Mouse (Mus musculus) hindbrain, embryonic 15.5 days (tissue): ENCODE results near the gene Itgb6. TPM values are rescaled to one million over a fixed set of nuclear protein-coding genes. Genes with fewer than 3 reads are reported as not detected.
A peak's percentile ranks its signal among the peaks of the same experiment; 100 is the strongest.

Experiments
- ATAC-seq: fragments of 200-750 bp; cut with Nextera tagmentation; 2 replicates; pipeline ENCODE4 v1.8.0; 2017; ENCODE audit warnings: low read depth, moderate number of reproducible peaks, moderate TSS enrichment; ENCODE audit not compliant: low FRiP score
- H3K27ac ChIP-seq: fragments of 300-500 bp; sonication (generic); replicated peaks from 2 replicates; pipeline ENCODE4 v1.5.1; 2015; ENCODE audit warnings: mild to moderate bottlenecking, inconsistent platforms
- H3K27me3 ChIP-seq: fragments of 300-500 bp; sonication (generic); 2 replicates; pipeline ENCODE4 v1.6.1; 2015; ENCODE audit warnings: control low read depth, inconsistent platforms
- H3K36me3 ChIP-seq: fragments of 300-500 bp; sonication (generic); 2 replicates; pipeline ENCODE4 v1.6.1; 2015; ENCODE audit warnings: control low read depth, inconsistent platforms
- H3K4me1 ChIP-seq: fragments of 300-500 bp; sonication (generic); replicated peaks from 2 replicates; pipeline ENCODE4 v1.6.1; 2015; ENCODE audit warnings: control low read depth, inconsistent platforms
- H3K4me2 ChIP-seq: fragments of 300-500 bp; sonication (generic); 2 replicates; pipeline ENCODE4 v1.6.1; 2015; ENCODE audit warnings: moderate library complexity, mild to moderate bottlenecking, inconsistent platforms
- H3K4me3 ChIP-seq: fragments of 300-500 bp; sonication (generic); 2 replicates; pipeline ENCODE4 v1.5.1; 2015; ENCODE audit warnings: mild to moderate bottlenecking, inconsistent platforms
- H3K9ac ChIP-seq: fragments of 300-500 bp; sonication (generic); 2 replicates; pipeline ENCODE4 v1.6.1; 2015; ENCODE audit warnings: inconsistent platforms
- H3K9me3 ChIP-seq: fragments of 300-500 bp; sonication (generic); 2 replicates; pipeline ENCODE4 v1.6.1; 2016; ENCODE audit warnings: control low read depth, inconsistent platforms
- WGBS: fragments of 180-500 bp; shearing (Covaris S2); methylation state at CpG from one replicate; pipeline ENCODE4 v1.1.7; 2015; 5-methylcytosine and 5-hydroxymethylcytosine counted together
- polyA plus RNA-seq: library from polyadenylated mRNA; unstranded; fragments of >200 nt; fragmentation: Nextera tagmentation; extraction: Ambion mirVana; gene quantifications from 2 replicates; pipeline ENCODE4 v1.2.1, GENCODE M21; 2015

Itgb6 gene
- 0.10 TPM in 1 of 2 replicates, not detected in the other for polyA plus RNA-seq

GRCm38 (mm10) chr2:60722514-60722913 lies at the start of gene Itgb6:
Gene Itgb6 (minus strand): TSS chr2:60722643.
- ATAC-seq, result peak; percentile 69; the same call in 1 of the 2 replicates
- H3K27me3 ChIP-seq, result no peaks in the 10 kb centered on the region
- H3K9me3 ChIP-seq, result no peaks in the 10 kb centered on the region
- H3K36me3 ChIP-seq, result no peaks in the 10 kb centered on the region
- no peak within 1 kb of the TSS for H3K27ac ChIP-seq
- H3K4me1 ChIP-seq, result peaks cover 7% of the 10 kb centered on the region
- 0 out of 2 replicates have a peak within 1 kb of the TSS, but pooled peaks have one; percentile 16 for H3K4me2 ChIP-seq
- no peak within 1 kb of the TSS for H3K9ac ChIP-seq
- no peak within 1 kb of the TSS for H3K4me3 ChIP-seq
- WGBS, result 60% methylated on average over 14 of the region's 14 CpGs

- 47% methylated on average over 8 of the region's 8 CpGs for WGBS
These were observed 44.0 kb upstream of the Itgb6 start for GRCm38 (mm10) chr2:60766420-60766819.

GRCm38 (mm10) chr2:60756218-60756617 lies 33.8 kb upstream of the Itgb6 start:
- H3K4me1 ChIP-seq, result no peaks in the 10 kb centered on the region
- no peak overlapping the region for H3K4me2 ChIP-seq
- H3K9ac ChIP-seq, result no peak overlapping the region
- no peaks in the 10 kb centered on the region for H3K9me3 ChIP-seq
- WGBS, result 67% methylated on average over 9 of the region's 9 CpGs
- H3K27me3 ChIP-seq, result no peaks in the 10 kb centered on the region
- H3K36me3 ChIP-seq, result peaks cover 17% of the 10 kb centered on the region
- no peak overlapping the region for H3K4me3 ChIP-seq
- no peak for ATAC-seq
- no peak overlapping the region for H3K27ac ChIP-seq

More at GRCm38 (mm10) chr2:60766420-60766819, 44.0 kb upstream of the Itgb6 start:
- Histone ChIP-seq H3K4me1 (peaks cover 14% of the 10 kb centered on the region; the same call in 1 of the 2 replicates), H3K4me3 (no peak overlapping the region), H3K27ac (no peak overlapping the region), H3K4me2 (no peak overlapping the region), H3K27me3 (no peaks in the 10 kb centered on the region), H3K36me3 (peaks cover 20% of the 10 kb centered on the region), H3K9me3 (no peaks in the 10 kb centered on the region), H3K9ac (no peak overlapping the region)
- no peak for ATAC-seq

DNA sequence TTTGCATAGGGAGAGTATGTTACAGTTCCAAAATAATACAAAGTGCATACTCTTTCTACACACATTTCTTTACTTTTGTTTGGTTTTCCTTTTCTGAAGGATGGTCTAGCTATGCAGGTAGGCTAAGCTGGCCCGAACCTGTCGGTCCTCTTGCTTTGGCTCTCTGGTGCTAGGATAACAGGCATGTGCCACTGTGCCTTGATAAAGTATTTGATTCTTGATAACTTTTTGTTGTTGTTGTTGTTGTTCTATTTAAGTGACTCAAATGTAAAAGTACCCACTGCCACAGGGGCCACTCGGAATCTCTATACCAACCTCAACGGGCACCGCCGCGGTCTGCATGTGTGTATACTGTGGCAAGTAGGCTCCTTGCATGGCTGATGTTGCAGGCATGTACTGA lies 32.7 kb upstream of the Itgb6 start:
- peaks cover 14% of the 10 kb centered on the region for H3K36me3 ChIP-seq
- no peak overlapping the region for H3K4me2 ChIP-seq
- no peak for ATAC-seq
- no peak overlapping the region for H3K27ac ChIP-seq
- no peak overlapping the region for H3K9ac ChIP-seq
- no peak overlapping the region for H3K4me3 ChIP-seq
- no peaks in the 10 kb centered on the region for H3K27me3 ChIP-seq
- no peaks in the 10 kb centered on the region for H3K9me3 ChIP-seq
- WGBS, result over 99% methylated on average over 7 of the region's 7 CpGs
- H3K4me1 ChIP-seq, result no peaks in the 10 kb centered on the region

DNA sequence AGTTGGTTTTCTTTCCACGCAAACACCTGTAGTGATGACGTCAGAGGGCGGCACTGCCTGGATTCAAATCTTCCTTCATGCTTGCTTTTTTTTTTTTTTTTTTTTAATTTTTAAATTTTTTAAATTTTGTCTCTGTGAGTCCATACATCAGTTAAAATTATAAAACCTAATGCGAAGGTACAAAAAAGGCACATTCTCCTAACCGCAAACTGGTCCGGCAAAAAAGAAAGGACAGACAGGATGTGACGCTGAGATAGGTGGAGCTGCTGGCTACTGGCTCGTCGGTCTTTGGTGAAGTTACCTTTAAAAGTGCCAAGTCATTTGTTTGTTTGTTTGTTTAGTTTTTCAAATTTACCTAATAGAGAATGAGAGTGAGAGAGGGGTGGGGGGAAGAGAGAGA lies 28.8 kb upstream of the Itgb6 start:
- Histone ChIP-seq H3K4me3 (no peak overlapping the region), H3K27me3 (no peaks in the 10 kb centered on the region), H3K4me2 (no peak overlapping the region), H3K4me1 (no peaks in the 10 kb centered on the region), H3K36me3 (peaks cover 19% of the 10 kb centered on the region), H3K27ac (no peak overlapping the region), H3K9ac (no peak overlapping the region), H3K9me3 (no peaks in the 10 kb centered on the region)
- WGBS, result 93% methylated on average over 9 of the region's 9 CpGs
- ATAC-seq, result no peak

DNA sequence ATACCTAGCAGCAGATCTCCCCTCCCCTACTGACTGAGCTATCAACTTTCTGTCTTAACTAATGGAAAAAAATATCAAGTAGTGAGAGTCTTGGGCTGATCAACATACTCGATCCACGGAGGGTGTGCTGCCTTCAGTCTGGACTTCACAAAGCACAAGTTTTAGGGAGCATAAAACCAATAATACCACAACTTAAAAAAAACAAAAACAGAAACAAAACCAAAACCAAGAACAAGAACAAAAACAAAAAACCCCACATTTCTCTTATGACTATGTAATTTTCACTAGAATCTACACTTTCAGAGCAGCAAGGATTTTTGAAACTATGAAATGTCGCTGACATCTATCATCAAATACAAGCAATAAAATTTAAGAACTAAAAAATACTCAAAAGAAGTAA lies 28.1 kb upstream of the Itgb6 start:
- no peak for ATAC-seq

GRCm38 (mm10) chr2:60748585-60748984 lies 26.1 kb upstream of the Itgb6 start:
- no peaks in the 10 kb centered on the region for H3K27me3 ChIP-seq
- 93% methylated on average over 1 of the region's 1 CpGs for WGBS
- H3K9me3 ChIP-seq, result no peaks in the 10 kb centered on the region
- H3K4me1 ChIP-seq, result no peaks in the 10 kb centered on the region
- no peak overlapping the region for H3K4me2 ChIP-seq
- no peak overlapping the region for H3K9ac ChIP-seq
- ATAC-seq, result no peak
- peaks cover 7% of the 10 kb centered on the region; the same call in 1 of the 2 replicates for H3K36me3 ChIP-seq
- no peak overlapping the region for H3K4me3 ChIP-seq
- H3K27ac ChIP-seq, result no peak overlapping the region

More for the DNA sequence above, 28.1 kb upstream of the Itgb6 start:
- Histone ChIP-seq H3K4me1 (no peaks in the 10 kb centered on the region), H3K27me3 (no peaks in the 10 kb centered on the region), H3K4me3 (no peak overlapping the region), H3K9me3 (no peaks in the 10 kb centered on the region), H3K4me2 (no peak overlapping the region), H3K36me3 (peaks cover 19% of the 10 kb centered on the region), H3K27ac (no peak overlapping the region), H3K9ac (no peak overlapping the region)
- 95% methylated on average over 3 of the region's 3 CpGs for WGBS

- no peak for ATAC-seq
- no peaks in the 10 kb centered on the region for H3K27me3 ChIP-seq
- H3K4me3 ChIP-seq, result no peak overlapping the region
- no peak overlapping the region for H3K4me2 ChIP-seq
- peaks cover 7% of the 10 kb centered on the region; the same call in 1 of the 2 replicates for H3K36me3 ChIP-seq
- 85% methylated on average over 3 of the region's 3 CpGs for WGBS
- H3K27ac ChIP-seq, result no peak overlapping the region
- H3K9ac ChIP-seq, result no peak overlapping the region
- H3K4me1 ChIP-seq, result no peaks in the 10 kb centered on the region
- H3K9me3 ChIP-seq, result no peaks in the 10 kb centered on the region
These were observed 25.1 kb upstream of the Itgb6 start for GRCm38 (mm10) chr2:60747590-60747989.

DNA sequence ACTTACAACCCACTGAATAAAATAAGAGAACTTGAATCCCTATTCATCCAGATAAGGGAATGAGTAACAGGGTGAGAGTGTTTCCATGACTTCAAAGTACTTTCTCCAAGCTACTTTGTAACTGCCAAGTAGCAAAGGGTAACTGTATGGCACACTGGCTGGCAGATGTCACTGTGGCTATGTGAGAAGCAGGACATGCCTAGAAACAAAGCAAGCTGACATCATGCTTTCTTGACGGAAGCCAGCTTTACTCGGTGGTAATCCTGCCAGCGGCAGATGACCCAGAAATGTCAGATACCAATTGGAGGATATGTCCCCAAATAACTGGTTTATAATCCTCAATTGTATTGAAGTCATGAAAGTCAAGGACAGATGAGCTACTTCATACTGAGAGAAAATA lies 22.2 kb upstream of the Itgb6 start:
- Histone ChIP-seq H3K4me1 (no peaks in the 10 kb centered on the region), H3K4me2 (no peak overlapping the region), H3K36me3 (peaks cover 5% of the 10 kb centered on the region; the same call in 1 of the 2 replicates), H3K9ac (no peak overlapping the region), H3K27me3 (no peaks in the 10 kb centered on the region), H3K4me3 (no peak overlapping the region), H3K27ac (no peak overlapping the region), H3K9me3 (no peaks in the 10 kb centered on the region)
- no peak for ATAC-seq
- 49% methylated on average over 3 of the region's 3 CpGs for WGBS

- no peak overlapping the region for H3K9ac ChIP-seq
- H3K27ac ChIP-seq, result no peak overlapping the region
- no peaks in the 10 kb centered on the region for H3K9me3 ChIP-seq
- ATAC-seq, result no peak
- H3K4me1 ChIP-seq, result no peaks in the 10 kb centered on the region
- WGBS, result 81% methylated on average over 10 of the region's 10 CpGs
- H3K36me3 ChIP-seq, result no peaks in the 10 kb centered on the region
- H3K4me2 ChIP-seq, result no peak overlapping the region
- H3K4me3 ChIP-seq, result no peak overlapping the region
- no peaks in the 10 kb centered on the region for H3K27me3 ChIP-seq
These were observed 17.1 kb upstream of the Itgb6 start for GRCm38 (mm10) chr2:60739389-60740137.

GRCm38 (mm10) chr2:60730929-60731328 lies 8.5 kb upstream of the Itgb6 start:
- Histone ChIP-seq H3K4me2 (no peak overlapping the region), H3K9ac (no peak overlapping the region), H3K9me3 (no peaks in the 10 kb centered on the region), H3K27me3 (no peaks in the 10 kb centered on the region), H3K4me3 (no peak overlapping the region), H3K4me1 (no peaks in the 10 kb centered on the region), H3K27ac (no peak overlapping the region), H3K36me3 (no peaks in the 10 kb centered on the region)
- 54% methylated on average over 6 of the region's 6 CpGs for WGBS
- ATAC-seq, result no peak

- 17% methylated on average over 3 of the region's 3 CpGs for WGBS
- Histone ChIP-seq H3K4me2 (no peak overlapping the region), H3K4me1 (no peaks in the 10 kb centered on the region), H3K4me3 (no peak overlapping the region), H3K9ac (no peak overlapping the region), H3K36me3 (no peaks in the 10 kb centered on the region), H3K9me3 (no peaks in the 10 kb centered on the region), H3K27ac (no peak overlapping the region), H3K27me3 (no peaks in the 10 kb centered on the region)
- no peak for ATAC-seq
These were observed 7.6 kb upstream of the Itgb6 start for GRCm38 (mm10) chr2:60730024-60730423.
